Mouse (Mus musculus): ENCODE measurements at regions not wholly inside any gene's neighbourhood (a gene's known extent, or its start where the extent isn't known, plus 50 kb on each side); places are given as distances from the start of the nearest gene placed in this dataset.

- ATAC-seq (no peak), DNase-seq (no peak)
- 75% methylated on average over 7 of the region's 7 CpGs for WGBS (ENCODE audit: insufficient replicate concordance)
- Histone ChIP-seq H3K4me2 (ENCODE audit: low read depth, low read length) (no peak overlapping the region), H3K4me1 (ENCODE audit: insufficient read depth) (no peaks in the 10 kb centered on the region), H3K4me3 (ENCODE audit: low read depth, low read length) (no peak overlapping the region), H3K27me3 (ENCODE audit: insufficient read depth, low read length) (no peaks in the 10 kb centered on the region), H3K27ac (ENCODE audit: low read depth) (no peak overlapping the region), H3K9ac (replicated peaks) (no peak overlapping the region), H3K9me3 (ENCODE audit: low read length) (no peaks in the 10 kb centered on the region), H3K36me3 (replicated peaks; ENCODE audit: insufficient read depth, low read length) (no peaks in the 10 kb centered on the region)
- no peak for TF ChIP-seq EP300 (IDR thresholded peaks at IDR 0.05; ENCODE audit: low read depth)
- TF ChIP-seq CTCF (IDR thresholded peaks at IDR 0.05; ENCODE audit: low read depth): no peak
These were observed 57.8 kb upstream of the Cry1 start for GRCm38 (mm10) chr10:85242701-85243100.

- Histone ChIP-seq H3K36me3 (replicated peaks; ENCODE audit: insufficient read depth, low read length) (no peaks in the 10 kb centered on the region), H3K4me2 (ENCODE audit: low read depth, low read length) (no peak overlapping the region), H3K4me1 (ENCODE audit: insufficient read depth) (no peaks in the 10 kb centered on the region), H3K27ac (ENCODE audit: low read depth) (no peak overlapping the region), H3K9me3 (ENCODE audit: low read length) (no peaks in the 10 kb centered on the region), H3K4me3 (ENCODE audit: low read depth, low read length) (no peak overlapping the region), H3K9ac (replicated peaks) (no peak overlapping the region), H3K27me3 (ENCODE audit: insufficient read depth, low read length) (no peaks in the 10 kb centered on the region)
- 77% methylated on average over 6 of the region's 6 CpGs for WGBS (ENCODE audit: insufficient replicate concordance)
- no peak for TF ChIP-seq CTCF (IDR thresholded peaks at IDR 0.05; ENCODE audit: low read depth)
- no peak for TF ChIP-seq EP300 (IDR thresholded peaks at IDR 0.05; ENCODE audit: low read depth)
- DNase-seq (no peak), ATAC-seq (no peak)
These were observed 58.7 kb upstream of the Cry1 start for GRCm38 (mm10) chr10:85243556-85243955.

GRCm38 (mm10) chr10:85265746-85266145 lies 80.9 kb upstream of the Cry1 start:
- Histone ChIP-seq H3K27me3 (ENCODE audit: insufficient read depth, low read length) (no peaks in the 10 kb centered on the region), H3K4me1 (ENCODE audit: insufficient read depth) (no peaks in the 10 kb centered on the region), H3K9me3 (ENCODE audit: low read length) (no peaks in the 10 kb centered on the region), H3K9ac (replicated peaks) (no peak overlapping the region), H3K36me3 (replicated peaks; ENCODE audit: insufficient read depth, low read length) (no peaks in the 10 kb centered on the region), H3K4me2 (ENCODE audit: low read depth, low read length) (0 out of 2 replicates have a peak overlapping the region, but pooled peaks have one; percentile 13), H3K27ac (ENCODE audit: low read depth) (peak overlapping the region; percentile 11; the same call in 1 of the 2 replicates), H3K4me3 (ENCODE audit: low read depth, low read length) (peak overlapping the region; percentile 20)
- 31% methylated on average over 5 of the region's 5 CpGs for WGBS (ENCODE audit: insufficient replicate concordance)
- DNase-seq (no peak), ATAC-seq (no peak)
- no peak for TF ChIP-seq EP300 (IDR thresholded peaks at IDR 0.05; ENCODE audit: low read depth)

- 23% methylated on average over 10 of the region's 10 CpGs for WGBS (ENCODE audit: insufficient replicate concordance)
- Histone ChIP-seq H3K4me3 (ENCODE audit: low read depth, low read length) (peak overlapping the region; percentile 20), H3K9me3 (ENCODE audit: low read length) (no peaks in the 10 kb centered on the region), H3K4me2 (ENCODE audit: low read depth, low read length) (0 out of 2 replicates have a peak overlapping the region, but pooled peaks have one; percentile 13), H3K36me3 (replicated peaks; ENCODE audit: insufficient read depth, low read length) (no peaks in the 10 kb centered on the region), H3K27me3 (ENCODE audit: insufficient read depth, low read length) (no peaks in the 10 kb centered on the region), H3K27ac (ENCODE audit: low read depth) (peak overlapping the region; percentile 11; the same call in 1 of the 2 replicates), H3K4me1 (ENCODE audit: insufficient read depth) (no peaks in the 10 kb centered on the region), H3K9ac (replicated peaks) (no peak overlapping the region)
- peak; percentile 38 for DNase-seq
- peak; percentile 23; the same call in 1 of the 2 replicates for ATAC-seq
- TF ChIP-seq EP300 (IDR thresholded peaks at IDR 0.05; ENCODE audit: low read depth): no peak
- no peak for TF ChIP-seq CTCF (IDR thresholded peaks at IDR 0.05; ENCODE audit: low read depth)
These were observed 81.3 kb upstream of the Cry1 start for GRCm38 (mm10) chr10:85266148-85266547.

GRCm38 (mm10) chr10:85266796-85267195 lies 81.9 kb upstream of the Cry1 start:
- no peak for TF ChIP-seq EP300 (IDR thresholded peaks at IDR 0.05; ENCODE audit: low read depth)
- TF ChIP-seq CTCF (IDR thresholded peaks at IDR 0.05; ENCODE audit: low read depth): no peak
- no peaks in the 10 kb centered on the region for H3K36me3 ChIP-seq (replicated peaks; ENCODE audit: insufficient read depth, low read length)
- H3K27ac ChIP-seq (ENCODE audit: low read depth): no peak overlapping the region
- WGBS (ENCODE audit: insufficient replicate concordance): 57% methylated on average over 4 of the region's 4 CpGs
- DNase-seq (no peak), ATAC-seq (no peak)
- H3K9me3 ChIP-seq (ENCODE audit: low read length): no peaks in the 10 kb centered on the region
- no peak overlapping the region for H3K4me2 ChIP-seq (ENCODE audit: low read depth, low read length)
- H3K4me1 ChIP-seq (ENCODE audit: insufficient read depth): no peaks in the 10 kb centered on the region
- H3K4me3 ChIP-seq (ENCODE audit: low read depth, low read length): no peak overlapping the region
- H3K27me3 ChIP-seq (ENCODE audit: insufficient read depth, low read length): no peaks in the 10 kb centered on the region
- no peak overlapping the region for H3K9ac ChIP-seq (replicated peaks)

GRCm38 (mm10) chr10:85270209-85270608 lies 85.3 kb upstream of the Cry1 start:
- ATAC-seq (no peak), DNase-seq (no peak)
- no peak overlapping the region for H3K27ac ChIP-seq (ENCODE audit: low read depth)
- no peak overlapping the region for H3K9ac ChIP-seq (replicated peaks)
- TF ChIP-seq EP300 (IDR thresholded peaks at IDR 0.05; ENCODE audit: low read depth) (no peak), CTCF (IDR thresholded peaks at IDR 0.05; ENCODE audit: low read depth) (no peak)
- no peak overlapping the region for H3K4me3 ChIP-seq (ENCODE audit: low read depth, low read length)
- H3K4me2 ChIP-seq (ENCODE audit: low read depth, low read length): no peak overlapping the region
- no peaks in the 10 kb centered on the region for H3K4me1 ChIP-seq (ENCODE audit: insufficient read depth)
- WGBS (ENCODE audit: insufficient replicate concordance): 66% methylated on average over 6 of the region's 6 CpGs
- H3K9me3 ChIP-seq (ENCODE audit: low read length): no peaks in the 10 kb centered on the region
- H3K27me3 ChIP-seq (ENCODE audit: insufficient read depth, low read length): no peaks in the 10 kb centered on the region
- no peaks in the 10 kb centered on the region for H3K36me3 ChIP-seq (replicated peaks; ENCODE audit: insufficient read depth, low read length)

- DNase-seq (no peak), ATAC-seq (no peak)
- H3K27me3 ChIP-seq (ENCODE audit: insufficient read depth, low read length): no peaks in the 10 kb centered on the region
- H3K4me3 ChIP-seq (ENCODE audit: low read depth, low read length): no peak overlapping the region
- no peaks in the 10 kb centered on the region for H3K4me1 ChIP-seq (ENCODE audit: insufficient read depth)
- no peaks in the 10 kb centered on the region for H3K9me3 ChIP-seq (ENCODE audit: low read length)
- 82% methylated on average over 2 of the region's 2 CpGs for WGBS (ENCODE audit: insufficient replicate concordance)
- no peak overlapping the region for H3K4me2 ChIP-seq (ENCODE audit: low read depth, low read length)
- TF ChIP-seq EP300 (IDR thresholded peaks at IDR 0.05; ENCODE audit: low read depth) (no peak), CTCF (IDR thresholded peaks at IDR 0.05; ENCODE audit: low read depth) (no peak)
- H3K36me3 ChIP-seq (replicated peaks; ENCODE audit: insufficient read depth, low read length): no peaks in the 10 kb centered on the region
- H3K9ac ChIP-seq (replicated peaks): no peak overlapping the region
- H3K27ac ChIP-seq (ENCODE audit: low read depth): no peak overlapping the region
These were observed 91.9 kb upstream of the Cry1 start for GRCm38 (mm10) chr10:85276793-85277192.
